9 mouse cellular contexts compared by ENCODE assay signal in the genomic region with DNA sequence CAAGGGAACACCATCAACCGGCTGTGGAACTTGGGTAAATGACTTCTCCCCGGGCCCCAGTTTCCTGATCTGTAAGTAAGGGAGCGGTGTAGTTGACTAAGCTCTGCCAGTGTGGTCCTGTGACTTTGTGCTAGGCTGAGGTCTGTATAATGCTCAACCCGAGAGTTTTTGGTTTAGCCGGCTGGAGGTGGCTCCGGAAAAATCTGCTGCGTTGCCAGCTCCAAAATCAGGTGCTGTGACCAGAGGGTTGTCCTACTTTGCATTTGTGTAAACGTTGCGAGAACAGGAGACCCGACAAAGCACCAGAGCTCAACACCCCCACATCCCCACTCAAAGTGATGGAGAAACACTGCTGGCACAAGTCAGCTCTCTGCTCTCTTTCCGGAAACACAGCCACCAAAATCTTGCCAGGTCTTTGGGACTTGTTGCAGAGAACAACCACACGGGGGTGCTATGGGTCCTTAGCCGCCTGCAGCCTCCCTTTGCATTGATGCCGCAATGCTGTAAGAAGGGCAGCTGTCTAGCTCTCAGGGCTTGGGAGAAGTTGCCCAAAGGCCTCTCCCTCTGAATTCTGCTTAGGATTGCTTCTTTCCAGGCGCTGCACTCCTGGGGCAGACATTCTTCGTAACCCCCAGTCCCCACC.
A peak's percentile ranks its signal among the peaks of the same experiment; 100 is the strongest.
DNase-seq lines count a peak whose midpoint lies in the region; ATAC-seq lines count a peak whose summit lies in the region.
"Had no signal": no experiment of that assay in that cellular context is flagged by ENCODE, and none has a peak within 500 bp of the region (broad histone marks: within the 10 kb centered on the region; RNA-seq: fewer than 3 reads in every experiment).

No protein-coding gene starts in this region.

- H3K4me1 ChIP-seq in embryonic facial prominence, embryonic 15.5 days = peaks cover 29% of the 10 kb centered on the region
- H3K4me1 ChIP-seq in heart, embryonic 10.5 days = peaks cover 67% of the 10 kb centered on the region
- H3K4me1 ChIP-seq in neural tube, embryonic 14.5 days (ENCODE audit: control insufficient read depth, insufficient read depth, low read length) = peaks cover 24% of the 10 kb centered on the region

- peak; percentile 34; the same call in 1 of the 2 replicates for ATAC-seq in embryonic facial prominence, embryonic 15.5 days (ENCODE audit: insufficient number of reproducible peaks, low FRiP score, low TSS enrichment, low read depth)
- 0 out of 2 replicates have a peak, but pooled peaks have one; percentile 29 for ATAC-seq in neural tube, embryonic 14.5 days (ENCODE audit: low read depth)

- H3K27ac ChIP-seq in embryonic facial prominence, embryonic 15.5 days (replicated peaks) = 0 out of 2 replicates have a peak overlapping the region, but pooled peaks have one; percentile 36
- no peak overlapping the region for H3K27ac ChIP-seq in heart, embryonic 10.5 days
- 0 out of 2 replicates have a peak overlapping the region, but pooled peaks have one; percentile 4 for H3K27ac ChIP-seq in neural tube, embryonic 14.5 days (ENCODE audit: low read depth, low read length)

- H3K4me3 ChIP-seq in embryonic facial prominence, embryonic 15.5 days (replicated peaks) = no peak overlapping the region
- H3K4me3 ChIP-seq in heart, embryonic 10.5 days = no peak overlapping the region
- no peak overlapping the region for H3K4me3 ChIP-seq in neural tube, embryonic 14.5 days (ENCODE audit: low read depth, low read length)
- H3K4me3 ChIP-seq: megakaryocyte, embryonic 14.5 days had no signal

- H3K9ac ChIP-seq in embryonic facial prominence, embryonic 15.5 days = no peak overlapping the region
- no peak overlapping the region for H3K9ac ChIP-seq in neural tube, embryonic 14.5 days (replicated peaks; ENCODE audit: low read depth, low read length)

- DNase-seq in CD8-positive naive resting alpha-beta T cell, adult 2 months (ENCODE audit: low read depth in 2 of 2, low spot score in 2 of 2) = peak; percentile 48 to 63
- peak; percentile 86 to 91 for DNase-seq in adrenal gland, postnatal 36 days
- DNase-seq in heart, embryonic 10.5 days (ENCODE audit: low spot score) = peak; percentile 88
- peak; percentile 81 to 90 for DNase-seq in kidney, postnatal 36 days
- DNase-seq in lung, adult 18-20 months = peak; percentile 79 to 82
- DNase-seq in testis, postnatal 14 days (ENCODE audit: low spot score) = peak; percentile 63

- no peaks in the 10 kb centered on the region for H3K9me3 ChIP-seq in embryonic facial prominence, embryonic 15.5 days (replicated peaks)
- no peaks in the 10 kb centered on the region for H3K9me3 ChIP-seq in heart, embryonic 10.5 days
- no peaks in the 10 kb centered on the region for H3K9me3 ChIP-seq in neural tube, embryonic 14.5 days (ENCODE audit: control insufficient read depth, low read length)
- H3K9me3 ChIP-seq: megakaryocyte, embryonic 14.5 days had no signal

- H3K27me3 ChIP-seq in embryonic facial prominence, embryonic 15.5 days = no peaks in the 10 kb centered on the region
- H3K27me3 ChIP-seq in heart, embryonic 10.5 days (ENCODE audit: insufficient read depth, poor library complexity, severe bottlenecking) = no peaks in the 10 kb centered on the region
- H3K27me3 ChIP-seq in neural tube, embryonic 14.5 days (ENCODE audit: control insufficient read depth, insufficient read depth, low read length) = no peaks in the 10 kb centered on the region
- H3K27me3 ChIP-seq: megakaryocyte, embryonic 14.5 days had no signal

- WGBS in embryonic facial prominence, embryonic 15.5 days = 38% methylated on average over 16 of the region's 16 CpGs
- WGBS in heart, embryonic 10.5 days = 40% methylated on average over 16 of the region's 16 CpGs
- 42% methylated on average over 16 of the region's 16 CpGs for WGBS in neural tube, embryonic 14.5 days

- no peaks in the 10 kb centered on the region for H3K36me3 ChIP-seq in embryonic facial prominence, embryonic 15.5 days
- 0 out of 2 replicates have a peak, but pooled peaks cover 3% of the 10 kb centered on the region for H3K36me3 ChIP-seq in heart, embryonic 10.5 days
- H3K36me3 ChIP-seq in neural tube, embryonic 14.5 days (ENCODE audit: control insufficient read depth, insufficient read depth, low read length) = no peaks in the 10 kb centered on the region

- H3K4me2 ChIP-seq in embryonic facial prominence, embryonic 15.5 days (replicated peaks) = no peak overlapping the region
- no peak overlapping the region for H3K4me2 ChIP-seq in neural tube, embryonic 14.5 days (ENCODE audit: low read depth, low read length)
